Mouse (Mus musculus): ENCODE measurements around the gene Map3k12. TPM values are rescaled to one million over a fixed set of nuclear protein-coding genes. Genes with fewer than 3 reads are reported as not detected.
A peak's percentile ranks its signal among the peaks of the same experiment; 100 is the strongest.

The Map3k12 gene
- polyA plus RNA-seq, 1 experiment from 2014 or later, result 69.5 TPM

- ATAC-seq, result peak; percentile 54
- 3% methylated on average over 3 of the region's 3 CpGs for WGBS
- H3K27me3 ChIP-seq (replicated peaks; ENCODE audit: control insufficient read depth, insufficient read depth, low read length), result no peaks in the 10 kb centered on the region
- H3K4me2 ChIP-seq (ENCODE audit: low read length), result no peak within 1 kb of the TSS
- no peaks in the 10 kb centered on the region for H3K9me3 ChIP-seq (ENCODE audit: control insufficient read depth, low read length)
- no peak within 1 kb of the TSS for H3K4me3 ChIP-seq (replicated peaks; ENCODE audit: low read length)
- 0 out of 2 replicates have a peak within 1 kb of the TSS, but pooled peaks have one; percentile 7 for H3K9ac ChIP-seq (replicated peaks; ENCODE audit: low read depth, low read length)
- peaks cover 17% of the 10 kb centered on the region for H3K36me3 ChIP-seq (ENCODE audit: control insufficient read depth, insufficient read depth)
- H3K27ac ChIP-seq (ENCODE audit: low read length), result no peak within 1 kb of the TSS
- H3K4me1 ChIP-seq (replicated peaks; ENCODE audit: control insufficient read depth, insufficient read depth, low read length), result peaks cover 3% of the 10 kb centered on the region; the same call in 1 of the 2 replicates
Observed at GRCm38 (mm10) chr15:102524892-102525485, 8.1 kb upstream of the Map3k12 start, which contains the start of gene Npff. TSS of gene Npff (minus strand) at chr15:102524942.

GRCm38 (mm10) chr15:102521480-102521879 lies 4.6 kb upstream of the Map3k12 start:
- WGBS, result 90% methylated on average over 4 of the region's 4 CpGs
- ATAC-seq, result no peak
- H3K4me1 ChIP-seq (replicated peaks; ENCODE audit: control insufficient read depth, insufficient read depth, low read length), result peaks cover 15% of the 10 kb centered on the region
- no peaks in the 10 kb centered on the region for H3K9me3 ChIP-seq (ENCODE audit: control insufficient read depth, low read length)
- H3K27me3 ChIP-seq (replicated peaks; ENCODE audit: control insufficient read depth, insufficient read depth, low read length), result no peaks in the 10 kb centered on the region
- no peak overlapping the region for H3K4me3 ChIP-seq (replicated peaks; ENCODE audit: low read length)
- no peak overlapping the region for H3K27ac ChIP-seq (ENCODE audit: low read length)
- H3K36me3 ChIP-seq (ENCODE audit: control insufficient read depth, insufficient read depth), result peaks cover 7% of the 10 kb centered on the region; the same call in 1 of the 2 replicates
- no peak overlapping the region for H3K9ac ChIP-seq (replicated peaks; ENCODE audit: low read depth, low read length)
- H3K4me2 ChIP-seq (ENCODE audit: low read length), result no peak overlapping the region

GRCm38 (mm10) chr15:102520416-102520815 lies 3.6 kb upstream of the Map3k12 start:
- Histone ChIP-seq H3K4me2 (ENCODE audit: low read length) (no peak overlapping the region), H3K9me3 (ENCODE audit: control insufficient read depth, low read length) (no peaks in the 10 kb centered on the region), H3K4me1 (replicated peaks; ENCODE audit: control insufficient read depth, insufficient read depth, low read length) (peaks cover 22% of the 10 kb centered on the region), H3K9ac (replicated peaks; ENCODE audit: low read depth, low read length) (no peak overlapping the region), H3K36me3 (ENCODE audit: control insufficient read depth, insufficient read depth) (peaks cover 7% of the 10 kb centered on the region; the same call in 1 of the 2 replicates), H3K4me3 (replicated peaks; ENCODE audit: low read length) (no peak overlapping the region), H3K27ac (ENCODE audit: low read length) (no peak overlapping the region), H3K27me3 (replicated peaks; ENCODE audit: control insufficient read depth, insufficient read depth, low read length) (no peaks in the 10 kb centered on the region)
- no peak for ATAC-seq
- 91% methylated on average over 4 of the region's 4 CpGs for WGBS

GRCm38 (mm10) chr15:102519211-102520141 lies 2.6 kb upstream of the Map3k12 start:
- Histone ChIP-seq H3K27me3 (replicated peaks; ENCODE audit: control insufficient read depth, insufficient read depth, low read length) (no peaks in the 10 kb centered on the region), H3K4me1 (replicated peaks; ENCODE audit: control insufficient read depth, insufficient read depth, low read length) (peaks cover 31% of the 10 kb centered on the region), H3K4me3 (replicated peaks; ENCODE audit: low read length) (peak overlapping the region; percentile 73), H3K4me2 (ENCODE audit: low read length) (peak overlapping the region; percentile 96), H3K27ac (ENCODE audit: low read length) (peak overlapping the region; percentile 100), H3K9me3 (ENCODE audit: control insufficient read depth, low read length) (no peaks in the 10 kb centered on the region), H3K36me3 (ENCODE audit: control insufficient read depth, insufficient read depth) (peaks cover 7% of the 10 kb centered on the region; the same call in 1 of the 2 replicates), H3K9ac (replicated peaks; ENCODE audit: low read depth, low read length) (peak overlapping the region; percentile 92)
- WGBS, result 69% methylated on average over 15 of the region's 17 CpGs
- ATAC-seq, result no peak

GRCm38 (mm10) chr15:102518859-102519201 lies 2.0 kb upstream of the Map3k12 start:
- WGBS, result 15% methylated on average over 9 of the region's 9 CpGs
- Histone ChIP-seq H3K36me3 (ENCODE audit: control insufficient read depth, insufficient read depth) (peaks cover 5% of the 10 kb centered on the region; the same call in 1 of the 2 replicates), H3K27ac (ENCODE audit: low read length) (peak overlapping the region; percentile 100), H3K9ac (replicated peaks; ENCODE audit: low read depth, low read length) (peak overlapping the region; percentile 92), H3K4me3 (replicated peaks; ENCODE audit: low read length) (peak overlapping the region; percentile 73), H3K4me2 (ENCODE audit: low read length) (peak overlapping the region; percentile 96), H3K27me3 (replicated peaks; ENCODE audit: control insufficient read depth, insufficient read depth, low read length) (no peaks in the 10 kb centered on the region), H3K9me3 (ENCODE audit: control insufficient read depth, low read length) (no peaks in the 10 kb centered on the region), H3K4me1 (replicated peaks; ENCODE audit: control insufficient read depth, insufficient read depth, low read length) (peaks cover 37% of the 10 kb centered on the region)
- ATAC-seq, result no peak

- ATAC-seq, result peak; percentile 92
- no peaks in the 10 kb centered on the region for H3K27me3 ChIP-seq (replicated peaks; ENCODE audit: control insufficient read depth, insufficient read depth, low read length)
- peak within 1 kb of the TSS; percentile 100 for H3K27ac ChIP-seq (ENCODE audit: low read length)
- peaks cover 41% of the 10 kb centered on the region for H3K4me1 ChIP-seq (replicated peaks; ENCODE audit: control insufficient read depth, insufficient read depth, low read length)
- H3K9ac ChIP-seq (replicated peaks; ENCODE audit: low read depth, low read length), result peak within 1 kb of the TSS; percentile 92
- H3K36me3 ChIP-seq (ENCODE audit: control insufficient read depth, insufficient read depth), result 0 out of 2 replicates have a peak, but pooled peaks cover 2% of the 10 kb centered on the region
- no peaks in the 10 kb centered on the region for H3K9me3 ChIP-seq (ENCODE audit: control insufficient read depth, low read length)
- under 1% methylated on average over 60 of the region's 60 CpGs for WGBS
- H3K4me3 ChIP-seq (replicated peaks; ENCODE audit: low read length), result peak within 1 kb of the TSS; percentile 73
- peak within 1 kb of the TSS; percentile 96 for H3K4me2 ChIP-seq (ENCODE audit: low read length)
Observed at GRCm38 (mm10) chr15:102517976-102518858, 1.4 kb upstream of the Map3k12 start, which contains the start of gene Tarbp2. TSS of gene Tarbp2 (plus strand) at chr15:102518192.

- ATAC-seq, result no peak
- peak overlapping the region; percentile 96 for H3K4me2 ChIP-seq (ENCODE audit: low read length)
- peak overlapping the region; percentile 100 for H3K27ac ChIP-seq (ENCODE audit: low read length)
- WGBS, result 0% methylated on average over 10 of the region's 10 CpGs
- no peaks in the 10 kb centered on the region for H3K9me3 ChIP-seq (ENCODE audit: control insufficient read depth, low read length)
- H3K9ac ChIP-seq (replicated peaks; ENCODE audit: low read depth, low read length), result peak overlapping the region; percentile 90
- 0 out of 2 replicates have a peak, but pooled peaks cover 2% of the 10 kb centered on the region for H3K36me3 ChIP-seq (ENCODE audit: control insufficient read depth, insufficient read depth)
- H3K4me1 ChIP-seq (replicated peaks; ENCODE audit: control insufficient read depth, insufficient read depth, low read length), result peaks cover 46% of the 10 kb centered on the region
- H3K4me3 ChIP-seq (replicated peaks; ENCODE audit: low read length), result peak overlapping the region; percentile 73
- no peaks in the 10 kb centered on the region for H3K27me3 ChIP-seq (replicated peaks; ENCODE audit: control insufficient read depth, insufficient read depth, low read length)
Observed at GRCm38 (mm10) chr15:102517631-102517975, 739 bp upstream of the Map3k12 start.

GRCm38 (mm10) chr15:102516293-102516692 lies 571 bp downstream of the Map3k12 start:
- Histone ChIP-seq H3K4me3 (replicated peaks; ENCODE audit: low read length) (peak overlapping the region; percentile 73), H3K36me3 (ENCODE audit: control insufficient read depth, insufficient read depth) (no peaks in the 10 kb centered on the region), H3K4me2 (ENCODE audit: low read length) (peak overlapping the region; percentile 96), H3K27ac (ENCODE audit: low read length) (peak overlapping the region; percentile 100), H3K9me3 (ENCODE audit: control insufficient read depth, low read length) (no peaks in the 10 kb centered on the region), H3K9ac (replicated peaks; ENCODE audit: low read depth, low read length) (peak overlapping the region; percentile 90), H3K4me1 (replicated peaks; ENCODE audit: control insufficient read depth, insufficient read depth, low read length) (peaks cover 59% of the 10 kb centered on the region), H3K27me3 (replicated peaks; ENCODE audit: control insufficient read depth, insufficient read depth, low read length) (no peaks in the 10 kb centered on the region)
- WGBS, result 2% methylated on average over 9 of the region's 12 CpGs
- no peak for ATAC-seq
